Mouse (Mus musculus) midbrain, embryonic 11.5 days (tissue): ENCODE data around the gene Nxnl1. TPM values are rescaled to one million over a fixed set of nuclear protein-coding genes. Genes with fewer than 3 reads are reported as not detected.

Experiments
- ATAC-seq: fragments of 200-750 bp; cut with Nextera tagmentation; 2 replicates; pipeline ENCODE4 v1.8.0; 2017; ENCODE audit warnings: moderate TSS enrichment, moderate library complexity; ENCODE audit not compliant: low FRiP score
- DNase-seq: peaks from one replicate; pipeline ENCODE4 v3.0.0; 2015; ENCODE audit warnings: low spot score; ENCODE audit errors: missing footprints
- H3K27ac ChIP-seq: fragments of 300-500 bp; sonication (generic); 2 replicates; pipeline ENCODE4 v1.5.1; 2014; ENCODE audit warnings: low read depth, low read length
- H3K27me3 ChIP-seq: fragments of 300-500 bp; sonication (generic); 2 replicates; pipeline ENCODE4 v1.6.1; 2014; ENCODE audit warnings: mild to moderate bottlenecking, low read length, moderate library complexity, mixed read lengths; ENCODE audit not compliant: control insufficient read depth, insufficient read depth
- H3K36me3 ChIP-seq: fragments of 300-500 bp; sonication (generic); 2 replicates; pipeline ENCODE4 v1.6.1; 2014; ENCODE audit warnings: mild to moderate bottlenecking, low read length, moderate library complexity, mixed read lengths; ENCODE audit not compliant: control insufficient read depth, insufficient read depth
- H3K4me1 ChIP-seq: fragments of 300-500 bp; sonication (generic); 2 replicates; pipeline ENCODE4 v1.6.1; 2014; ENCODE audit warnings: low read length; ENCODE audit not compliant: control insufficient read depth, insufficient read depth
- H3K4me2 ChIP-seq: fragments of 300-500 bp; sonication (generic); 2 replicates; pipeline ENCODE4 v1.6.1; 2014; ENCODE audit warnings: mild to moderate bottlenecking, moderate library complexity
- H3K4me3 ChIP-seq: fragments of 300-500 bp; sonication (generic); 2 replicates; pipeline ENCODE4 v1.5.1; 2014; ENCODE audit warnings: low read depth, low read length
- H3K9ac ChIP-seq: fragments of 300-500 bp; sonication (generic); 2 replicates; pipeline ENCODE4 v1.6.1; 2014; ENCODE audit warnings: low read length
- H3K9me3 ChIP-seq: fragments of 300-500 bp; sonication (generic); 2 replicates; pipeline ENCODE4 v1.6.1; 2016; ENCODE audit warnings: low read length; ENCODE audit not compliant: control insufficient read depth
- WGBS: fragments of 180-500 bp; shearing (Covaris S2); extraction: QIAGEN DNeasy Blood & Tissue Kit; methylation state at CpG from one replicate; pipeline ENCODE4 v1.1.7; 2014; 5-methylcytosine and 5-hydroxymethylcytosine counted together
- polyA plus RNA-seq: library from polyadenylated mRNA; unstranded; fragments of >200 nt; fragmentation: Nextera tagmentation; extraction: Ambion mirVana; gene quantifications from 2 replicates; pipeline ENCODE4 v1.2.1, GENCODE M21; 2014

The Nxnl1 gene
- polyA plus RNA-seq, 1 experiment from 2014 or later, result not detected

GRCm38 (mm10) chr8:71516786-71517185, 49.6 kb downstream of the Nxnl1 start:
- Histone ChIP-seq H3K27ac (no peak overlapping the region), H3K4me3 (no peak overlapping the region), H3K9ac (no peak overlapping the region), H3K9me3 (no peaks in the 10 kb centered on the region), H3K36me3 (no peaks in the 10 kb centered on the region), H3K4me2 (no peak overlapping the region), H3K27me3 (no peaks in the 10 kb centered on the region), H3K4me1 (peaks cover 7% of the 10 kb centered on the region)
- WGBS, result 25% methylated on average over 6 of the region's 6 CpGs
- no peak for ATAC-seq
- DNase-seq, result peak; percentile 88

GRCm38 (mm10) chr8:71515043-71515442, 51.4 kb downstream of the Nxnl1 start:
- ATAC-seq (no peak), DNase-seq (no peak)
- H3K4me2 ChIP-seq, result no peak overlapping the region
- no peaks in the 10 kb centered on the region for H3K27me3 ChIP-seq
- H3K9ac ChIP-seq, result no peak overlapping the region
- H3K4me1 ChIP-seq, result peaks cover 7% of the 10 kb centered on the region
- no peaks in the 10 kb centered on the region for H3K9me3 ChIP-seq
- no peak overlapping the region for H3K27ac ChIP-seq
- H3K36me3 ChIP-seq, result no peaks in the 10 kb centered on the region
- WGBS, result 70% methylated on average over 5 of the region's 5 CpGs
- no peak overlapping the region for H3K4me3 ChIP-seq

GRCm38 (mm10) chr8:71513018-71513754, 53.2 kb downstream of the Nxnl1 start:
- Histone ChIP-seq H3K4me1 (peaks cover 7% of the 10 kb centered on the region), H3K4me2 (no peak overlapping the region), H3K9ac (no peak overlapping the region), H3K9me3 (no peaks in the 10 kb centered on the region), H3K27me3 (peaks cover 8% of the 10 kb centered on the region), H3K36me3 (no peaks in the 10 kb centered on the region), H3K27ac (no peak overlapping the region), H3K4me3 (no peak overlapping the region)
- DNase-seq (no peak), ATAC-seq (no peak)
- 76% methylated on average over 15 of the region's 15 CpGs for WGBS

- 79% methylated on average over 14 of the region's 14 CpGs for WGBS
- H3K4me3 ChIP-seq, result no peak within 1 kb of the TSS
- no peak within 1 kb of the TSS for H3K9ac ChIP-seq
- H3K27ac ChIP-seq, result no peak within 1 kb of the TSS
- peaks cover under 1% of the 10 kb centered on the region; the same call in 1 of the 2 replicates for H3K4me1 ChIP-seq
- DNase-seq (no peak), ATAC-seq (no peak)
- no peak within 1 kb of the TSS for H3K4me2 ChIP-seq
- no peaks in the 10 kb centered on the region for H3K36me3 ChIP-seq
- H3K27me3 ChIP-seq, result peaks cover 23% of the 10 kb centered on the region
- no peaks in the 10 kb centered on the region for H3K9me3 ChIP-seq
Measured at GRCm38 (mm10) chr8:71511644-71512043, 54.8 kb downstream of the Nxnl1 start, which contains the start of gene Plvap. Gene Plvap (minus strand): TSS chr8:71511752.

Other genes with a start within 250 kb of the Nxnl1 start
- 70.9 and 71.7 TPM in 2 replicates for gene Use1, start 199.8 kb downstream of the Nxnl1 start, polyA plus RNA-seq
- gene Ocel1, start 195.3 kb downstream of the Nxnl1 start, polyA plus RNA-seq, result 2.9 and 3.3 TPM in 2 replicates
- gene Nr2f6, start 184.6 kb downstream of the Nxnl1 start, polyA plus RNA-seq, result 62.6 and 73.0 TPM in 2 replicates
- 2.4 and 3.3 TPM in 2 replicates for gene Ushbp1, start 170.8 kb downstream of the Nxnl1 start, polyA plus RNA-seq
- 99.0 and 99.2 TPM in 2 replicates for gene Babam1, start 169.7 kb downstream of the Nxnl1 start, polyA plus RNA-seq
- 14.9 and 16.3 TPM in 2 replicates for gene Ankle1, start 160.6 kb downstream of the Nxnl1 start, polyA plus RNA-seq
- 36.4 and 42.2 TPM in 2 replicates for gene Abhd8, start 102.9 kb downstream of the Nxnl1 start, polyA plus RNA-seq
- 249 and 251 TPM in 2 replicates for gene Mrpl34, start 101.6 kb downstream of the Nxnl1 start, polyA plus RNA-seq
- gene Dda1, start 97.4 kb downstream of the Nxnl1 start, polyA plus RNA-seq, result 128 and 129 TPM in 2 replicates
- gene Ano8, start 80.6 kb downstream of the Nxnl1 start, polyA plus RNA-seq, result 4.0 and 4.7 TPM in 2 replicates
- gene Gtpbp3, start 78.5 kb downstream of the Nxnl1 start, polyA plus RNA-seq, result 4.0 and 4.6 TPM in 2 replicates
- 33.7 and 34.1 TPM in 2 replicates for gene Plvap, start 54.8 kb downstream of the Nxnl1 start, polyA plus RNA-seq
- 0.40 and 0.72 TPM in 2 replicates for gene Ccdc194, start 40.9 kb downstream of the Nxnl1 start, polyA plus RNA-seq
- 5.0 and 6.1 TPM in 2 replicates for gene Bst2, start 29.1 kb downstream of the Nxnl1 start, polyA plus RNA-seq
- gene Mvb12a, start 23.7 kb downstream of the Nxnl1 start, polyA plus RNA-seq, result 50.7 and 51.0 TPM in 2 replicates
- 0.12 and 0.14 TPM in 2 replicates for gene Tmem221, start 7.7 kb downstream of the Nxnl1 start, polyA plus RNA-seq
- 8.6 and 12.4 TPM in 2 replicates for gene Slc27a1, start 2.3 kb upstream of the Nxnl1 start, polyA plus RNA-seq
- 224 and 234 TPM in 2 replicates for gene Pgls, start 25.6 kb upstream of the Nxnl1 start, polyA plus RNA-seq
- gene Fam129c, start 31.0 kb upstream of the Nxnl1 start, polyA plus RNA-seq, result 3.2 and 3.6 TPM in 2 replicates
- gene Colgalt1, start 44.4 kb upstream of the Nxnl1 start, polyA plus RNA-seq, result 39.5 and 42.8 TPM in 2 replicates
- 5.4 and 6.5 TPM in 2 replicates for gene Unc13a, start 105.2 kb upstream of the Nxnl1 start, polyA plus RNA-seq
- 1.3 and 1.7 TPM in 2 replicates for gene Jak3, start 109.7 kb upstream of the Nxnl1 start, polyA plus RNA-seq
- gene Insl3, start 122.6 kb upstream of the Nxnl1 start, polyA plus RNA-seq, result 0.44 and 0.48 TPM in 2 replicates
- 0.38 and 0.63 TPM in 2 replicates for gene B3gnt3, start 135.2 kb upstream of the Nxnl1 start, polyA plus RNA-seq
- gene Fcho1, start 159.1 kb upstream of the Nxnl1 start, polyA plus RNA-seq, result 12.9 and 15.3 TPM in 2 replicates